Mouse (Mus musculus): ENCODE data around the gene Vmn2r22. TPM values are rescaled to one million over a fixed set of nuclear protein-coding genes. Genes with fewer than 3 reads are reported as not detected.

Gene Vmn2r22
- polyA plus RNA-seq (2015; fragmentation: Illumina TruSeq; extraction: RNeasy Lipid Tissue Mini Kit (QIAGEN cat#74804); ENCODE audit: insufficient read depth, low replicate concordance): not detected

GRCm38 (mm10) chr6:123650625-123651024 is at the start of gene Vmn2r22:
Gene Vmn2r22, minus strand, starts transcription at chr6:123650725.

Other genes with a start within 250 kb of the Vmn2r22 start
- gene Vmn2r20, start 232.6 kb downstream of the Vmn2r22 start, polyA plus RNA-seq (2015; fragmentation: Illumina TruSeq; extraction: RNeasy Lipid Tissue Mini Kit (QIAGEN cat#74804); ENCODE audit: insufficient read depth, low replicate concordance): not detected
- gene Vmn2r21, start 117.3 kb downstream of the Vmn2r22 start, polyA plus RNA-seq (2015; fragmentation: Illumina TruSeq; extraction: RNeasy Lipid Tissue Mini Kit (QIAGEN cat#74804); ENCODE audit: insufficient read depth, low replicate concordance): not detected
- gene Vmn2r23, start 51.9 kb upstream of the Vmn2r22 start, polyA plus RNA-seq (2015; fragmentation: Illumina TruSeq; extraction: RNeasy Lipid Tissue Mini Kit (QIAGEN cat#74804); ENCODE audit: insufficient read depth, low replicate concordance): not detected
- not detected for gene Vmn2r24, start 128.2 kb upstream of the Vmn2r22 start, polyA plus RNA-seq (2015; fragmentation: Illumina TruSeq; extraction: RNeasy Lipid Tissue Mini Kit (QIAGEN cat#74804); ENCODE audit: insufficient read depth, low replicate concordance)
- not detected for gene Vmn2r25, start 202.7 kb upstream of the Vmn2r22 start, polyA plus RNA-seq (2015; fragmentation: Illumina TruSeq; extraction: RNeasy Lipid Tissue Mini Kit (QIAGEN cat#74804); ENCODE audit: insufficient read depth, low replicate concordance)

All from spleen, adult 10 weeks (tissue).